Mouse (Mus musculus): ENCODE measurements around the gene Sumo2. TPM values are rescaled to one million over a fixed set of nuclear protein-coding genes. Genes with fewer than 3 reads are reported as not detected.
A peak's percentile ranks its signal among the peaks of the same experiment; 100 is the strongest.

Sumo2 gene
- polyA plus RNA-seq, 1 experiment from 2014 or later = 1,509 TPM

GRCm38 (mm10) chr11:115513271-115514237, 22.5 kb downstream of the Sumo2 start:
- Histone ChIP-seq H3K27me3 (ENCODE audit: control insufficient read depth, insufficient read depth, low read length) (no peaks in the 10 kb centered on the region), H3K4me3 (ENCODE audit: low read depth, low read length) (peak overlapping the region; percentile 99), H3K36me3 (ENCODE audit: control insufficient read depth, insufficient read depth, low read length) (no peaks in the 10 kb centered on the region), H3K4me2 (ENCODE audit: low read depth, low read length, severe bottlenecking) (peak overlapping the region; percentile 87), H3K9ac (ENCODE audit: low read length) (peak overlapping the region; percentile 96), H3K27ac (ENCODE audit: low read depth, low read length) (peak overlapping the region; percentile 81), H3K9me3 (ENCODE audit: control insufficient read depth, low read length) (no peaks in the 10 kb centered on the region), H3K4me1 (replicated peaks; ENCODE audit: control insufficient read depth, insufficient read depth, low read length) (peaks cover 18% of the 10 kb centered on the region)
- ATAC-seq (replicated peaks; ENCODE audit: low FRiP score) (peak; percentile 60), DNase-seq (ENCODE audit: low spot score) (peak; percentile 82)
- WGBS = under 1% methylated on average over 57 of the region's 57 CpGs

- Histone ChIP-seq H3K9ac (ENCODE audit: low read length) (peak overlapping the region; percentile 96), H3K9me3 (ENCODE audit: control insufficient read depth, low read length) (no peaks in the 10 kb centered on the region), H3K4me1 (replicated peaks; ENCODE audit: control insufficient read depth, insufficient read depth, low read length) (peaks cover 24% of the 10 kb centered on the region), H3K27me3 (ENCODE audit: control insufficient read depth, insufficient read depth, low read length) (no peaks in the 10 kb centered on the region), H3K27ac (ENCODE audit: low read depth, low read length) (peak overlapping the region; percentile 81; the same call in 1 of the 2 replicates), H3K4me2 (ENCODE audit: low read depth, low read length, severe bottlenecking) (peak overlapping the region; percentile 87), H3K36me3 (ENCODE audit: control insufficient read depth, insufficient read depth, low read length) (no peaks in the 10 kb centered on the region), H3K4me3 (ENCODE audit: low read depth, low read length) (peak overlapping the region; percentile 99)
- 19% methylated on average over 8 of the region's 8 CpGs for WGBS
- ATAC-seq (replicated peaks; ENCODE audit: low FRiP score) (no peak), DNase-seq (ENCODE audit: low spot score) (no peak)
Observed at GRCm38 (mm10) chr11:115512407-115513183, 23.5 kb downstream of the Sumo2 start.

DNA sequence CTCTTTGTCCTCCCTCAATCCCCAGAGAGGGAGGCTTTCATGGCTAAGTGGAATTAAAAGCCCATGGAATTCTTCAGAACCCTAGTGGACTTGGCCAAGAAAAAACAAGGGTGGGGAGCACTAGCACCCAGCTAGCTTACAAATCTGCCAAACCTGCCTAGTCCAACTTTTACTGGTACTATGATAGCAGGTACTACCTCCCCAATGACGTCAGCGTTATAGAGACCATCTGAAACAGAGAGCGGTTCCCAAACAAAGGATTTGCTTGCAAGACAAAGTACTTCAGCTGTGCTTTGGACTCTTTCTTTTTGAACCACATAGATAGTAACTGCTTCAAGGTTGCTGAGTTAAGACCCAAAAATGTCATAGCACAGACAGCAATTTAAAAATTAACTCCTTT, 24.1 kb downstream of the Sumo2 start:
- ATAC-seq (replicated peaks; ENCODE audit: low FRiP score) (no peak), DNase-seq (ENCODE audit: low spot score) (no peak)
- Histone ChIP-seq H3K27me3 (ENCODE audit: control insufficient read depth, insufficient read depth, low read length) (no peaks in the 10 kb centered on the region), H3K4me2 (ENCODE audit: low read depth, low read length, severe bottlenecking) (peak overlapping the region; percentile 87), H3K27ac (ENCODE audit: low read depth, low read length) (no peak overlapping the region), H3K36me3 (ENCODE audit: control insufficient read depth, insufficient read depth, low read length) (no peaks in the 10 kb centered on the region), H3K4me1 (replicated peaks; ENCODE audit: control insufficient read depth, insufficient read depth, low read length) (peaks cover 24% of the 10 kb centered on the region), H3K9ac (ENCODE audit: low read length) (peak overlapping the region; percentile 96), H3K9me3 (ENCODE audit: control insufficient read depth, low read length) (no peaks in the 10 kb centered on the region), H3K4me3 (ENCODE audit: low read depth, low read length) (peak overlapping the region; percentile 99)
- WGBS = 44% methylated on average over 3 of the region's 3 CpGs

GRCm38 (mm10) chr11:115511121-115511520, 25.0 kb downstream of the Sumo2 start:
- 69% methylated on average over 2 of the region's 2 CpGs for WGBS
- no peaks in the 10 kb centered on the region for H3K36me3 ChIP-seq (ENCODE audit: control insufficient read depth, insufficient read depth, low read length)

GRCm38 (mm10) chr11:115510507-115510888, 25.6 kb downstream of the Sumo2 start:
- Histone ChIP-seq H3K9ac (ENCODE audit: low read length) (no peak overlapping the region), H3K4me3 (ENCODE audit: low read depth, low read length) (peak overlapping the region; percentile 99; the same call in 1 of the 2 replicates), H3K27ac (ENCODE audit: low read depth, low read length) (0 out of 2 replicates have a peak overlapping the region, but pooled peaks have one; percentile 32), H3K4me1 (replicated peaks; ENCODE audit: control insufficient read depth, insufficient read depth, low read length) (peaks cover 26% of the 10 kb centered on the region), H3K9me3 (ENCODE audit: control insufficient read depth, low read length) (no peaks in the 10 kb centered on the region), H3K27me3 (ENCODE audit: control insufficient read depth, insufficient read depth, low read length) (no peaks in the 10 kb centered on the region), H3K4me2 (ENCODE audit: low read depth, low read length, severe bottlenecking) (peak overlapping the region; percentile 87), H3K36me3 (ENCODE audit: control insufficient read depth, insufficient read depth, low read length) (no peaks in the 10 kb centered on the region)
- 59% methylated on average over 5 of the region's 5 CpGs for WGBS
- ATAC-seq (replicated peaks; ENCODE audit: low FRiP score) = no peak
- no peak for DNase-seq (ENCODE audit: low spot score)

More at GRCm38 (mm10) chr11:115511121-115511520, 25.0 kb downstream of the Sumo2 start:
- peaks cover 26% of the 10 kb centered on the region for H3K4me1 ChIP-seq (replicated peaks; ENCODE audit: control insufficient read depth, insufficient read depth, low read length)
- peak overlapping the region; percentile 87 for H3K4me2 ChIP-seq (ENCODE audit: low read depth, low read length, severe bottlenecking)
- no peak overlapping the region for H3K27ac ChIP-seq (ENCODE audit: low read depth, low read length)
- DNase-seq (ENCODE audit: low spot score) = no peak
- no peak for ATAC-seq (replicated peaks; ENCODE audit: low FRiP score)
- H3K27me3 ChIP-seq (ENCODE audit: control insufficient read depth, insufficient read depth, low read length) = no peaks in the 10 kb centered on the region
- H3K9ac ChIP-seq (ENCODE audit: low read length) = peak overlapping the region; percentile 96; the same call in 1 of the 2 replicates
- H3K4me3 ChIP-seq (ENCODE audit: low read depth, low read length) = peak overlapping the region; percentile 99
- no peaks in the 10 kb centered on the region for H3K9me3 ChIP-seq (ENCODE audit: control insufficient read depth, low read length)

DNA sequence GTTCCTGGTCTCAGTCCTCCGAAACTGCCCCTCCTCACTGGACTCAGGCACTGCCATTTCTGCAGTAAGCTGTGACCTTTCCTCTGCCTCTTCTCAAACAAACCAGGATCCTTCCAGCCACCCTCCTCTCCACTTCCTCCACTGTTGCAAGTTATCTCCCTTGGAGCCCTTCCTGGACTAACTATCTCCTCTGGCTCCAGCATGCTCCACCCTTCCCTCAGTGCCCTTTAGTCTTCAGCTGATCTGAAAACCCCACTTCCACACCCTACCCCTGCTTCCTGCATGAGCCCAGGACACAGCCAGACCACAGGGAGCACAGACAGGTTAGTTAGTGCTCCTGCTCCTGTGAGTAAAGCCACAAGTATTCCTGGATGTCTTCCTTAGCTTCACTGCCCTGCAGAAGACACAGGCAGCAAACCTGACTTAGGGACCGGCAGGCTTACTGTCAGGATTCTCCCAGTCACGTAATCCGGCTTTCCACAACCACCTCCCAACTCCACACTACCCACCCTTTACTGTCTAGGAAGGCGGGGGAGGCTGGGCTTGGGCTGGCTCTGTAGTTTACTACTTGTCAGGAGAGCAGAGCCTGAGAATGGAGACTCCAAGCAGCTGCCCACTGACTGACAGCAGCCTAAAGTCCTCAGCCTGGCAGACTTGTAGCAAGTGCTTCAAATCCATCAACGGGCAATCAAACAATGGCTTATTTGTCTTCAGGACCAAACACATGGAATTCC, 26.1 kb downstream of the Sumo2 start:
- H3K27ac ChIP-seq (ENCODE audit: low read depth, low read length) = 0 out of 2 replicates have a peak overlapping the region, but pooled peaks have one; percentile 32

DNA sequence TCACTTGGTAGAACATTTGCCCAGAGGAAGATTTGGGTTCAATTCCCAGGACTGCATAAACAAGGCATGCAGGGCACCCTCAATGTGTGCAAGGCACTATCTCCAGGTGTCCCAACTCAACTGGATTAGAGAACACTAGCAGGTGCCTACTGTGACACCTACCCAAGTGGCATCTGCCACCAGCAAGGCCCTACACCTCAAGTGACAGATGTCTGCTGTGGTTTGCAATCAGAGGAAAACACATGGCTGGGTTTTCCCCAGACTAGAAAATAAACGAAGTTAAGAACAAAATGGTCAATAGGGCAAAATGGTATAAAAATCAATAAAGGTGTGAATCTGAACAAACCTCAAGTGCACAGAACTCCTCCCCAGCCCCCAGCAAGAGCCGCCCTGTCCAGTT, 28.0 kb downstream of the Sumo2 start:
- H3K36me3 ChIP-seq (ENCODE audit: control insufficient read depth, insufficient read depth, low read length) = no peaks in the 10 kb centered on the region; the same call in 1 of the 2 replicates
- H3K9me3 ChIP-seq (ENCODE audit: control insufficient read depth, low read length) = no peaks in the 10 kb centered on the region
- no peak for ATAC-seq (replicated peaks; ENCODE audit: low FRiP score)
- H3K4me2 ChIP-seq (ENCODE audit: low read depth, low read length, severe bottlenecking) = no peak overlapping the region
- no peaks in the 10 kb centered on the region for H3K27me3 ChIP-seq (ENCODE audit: control insufficient read depth, insufficient read depth, low read length)
- H3K4me3 ChIP-seq (ENCODE audit: low read depth, low read length) = no peak overlapping the region
- no peak overlapping the region for H3K9ac ChIP-seq (ENCODE audit: low read length)
- no peak overlapping the region for H3K27ac ChIP-seq (ENCODE audit: low read depth, low read length)
- 87% methylated on average over 2 of the region's 2 CpGs for WGBS
- no peak for DNase-seq (ENCODE audit: low spot score)
- H3K4me1 ChIP-seq (replicated peaks; ENCODE audit: control insufficient read depth, insufficient read depth, low read length) = peaks cover 26% of the 10 kb centered on the region

More for the DNA sequence above, 26.1 kb downstream of the Sumo2 start:
- Histone ChIP-seq H3K36me3 (ENCODE audit: control insufficient read depth, insufficient read depth, low read length) (no peaks in the 10 kb centered on the region), H3K4me1 (replicated peaks; ENCODE audit: control insufficient read depth, insufficient read depth, low read length) (peaks cover 26% of the 10 kb centered on the region), H3K4me2 (ENCODE audit: low read depth, low read length, severe bottlenecking) (peak overlapping the region; percentile 87), H3K27me3 (ENCODE audit: control insufficient read depth, insufficient read depth, low read length) (no peaks in the 10 kb centered on the region), H3K4me3 (ENCODE audit: low read depth, low read length) (no peak overlapping the region), H3K9ac (ENCODE audit: low read length) (no peak overlapping the region), H3K9me3 (ENCODE audit: control insufficient read depth, low read length) (no peaks in the 10 kb centered on the region)
- ATAC-seq (replicated peaks; ENCODE audit: low FRiP score) = no peak
- WGBS = 41% methylated on average over 6 of the region's 6 CpGs
- DNase-seq (ENCODE audit: low spot score) = no peak

- Histone ChIP-seq H3K4me2 (ENCODE audit: low read depth, low read length, severe bottlenecking) (no peak overlapping the region), H3K4me1 (replicated peaks; ENCODE audit: control insufficient read depth, insufficient read depth, low read length) (peaks cover 21% of the 10 kb centered on the region), H3K27ac (ENCODE audit: low read depth, low read length) (no peak overlapping the region), H3K36me3 (ENCODE audit: control insufficient read depth, insufficient read depth, low read length) (peaks cover 6% of the 10 kb centered on the region), H3K9me3 (ENCODE audit: control insufficient read depth, low read length) (no peaks in the 10 kb centered on the region), H3K4me3 (ENCODE audit: low read depth, low read length) (no peak overlapping the region), H3K9ac (ENCODE audit: low read length) (no peak overlapping the region), H3K27me3 (ENCODE audit: control insufficient read depth, insufficient read depth, low read length) (no peaks in the 10 kb centered on the region)
- WGBS = 83% methylated on average over 3 of the region's 3 CpGs
- DNase-seq (ENCODE audit: low spot score) (no peak), ATAC-seq (replicated peaks; ENCODE audit: low FRiP score) (no peak)
Observed at GRCm38 (mm10) chr11:115506586-115506985, 29.5 kb downstream of the Sumo2 start.
